Mouse (Mus musculus): Measurements from ENCODE around the gene Sec14l5. TPM values are rescaled to one million over a fixed set of nuclear protein-coding genes. Genes with fewer than 3 reads are reported as not detected.

Sec14l5 gene
- polyA plus RNA-seq, 1 experiment from 2014 or later, result 0.81 TPM

DNA sequence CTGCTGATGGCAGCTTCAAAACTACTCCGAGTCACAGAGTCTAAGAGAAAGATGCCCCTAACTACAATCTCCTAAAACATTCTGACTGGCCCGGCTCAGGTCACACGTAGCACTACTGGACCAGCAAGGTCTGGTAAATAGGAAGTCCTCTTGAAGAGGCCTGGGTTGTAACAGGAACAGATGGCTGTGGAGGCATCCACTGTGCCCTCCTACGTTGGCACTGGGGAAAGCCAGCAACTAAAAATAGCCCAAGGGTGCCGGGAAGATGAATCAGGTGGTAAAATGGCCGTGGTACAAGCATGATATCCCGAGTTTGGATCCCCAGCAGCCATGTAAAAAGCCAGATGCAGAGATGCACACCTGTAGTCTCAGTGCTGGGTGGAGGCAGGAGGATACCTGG is 39.3 kb downstream of the Sec14l5 start:
- 82% methylated on average over 7 of the region's 7 CpGs for WGBS
- no peak for ATAC-seq (ENCODE audit: insufficient read depth, low FRiP score, low TSS enrichment)
- no peaks in the 10 kb centered on the region for H3K27me3 ChIP-seq (ENCODE audit: control insufficient read depth, insufficient read depth, low read length)

DNA sequence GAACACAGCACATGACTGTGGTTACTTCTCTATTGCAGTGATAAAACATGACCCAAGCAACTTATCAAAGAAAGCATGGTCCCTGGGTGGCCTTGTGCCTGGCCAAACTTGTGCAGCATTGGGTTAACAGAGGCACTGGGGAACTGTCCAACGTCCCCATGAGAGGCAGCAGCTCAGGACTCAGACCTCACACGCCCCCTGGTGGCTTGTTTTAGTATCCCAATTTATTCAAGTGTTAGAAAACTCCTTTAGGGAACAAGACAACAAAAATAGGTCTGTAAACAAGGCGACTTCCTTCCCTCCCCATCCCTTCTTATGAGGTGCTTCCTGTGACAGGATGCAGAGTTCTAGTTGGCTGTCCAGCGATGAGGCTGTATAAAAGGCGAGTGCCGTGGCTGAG is 48.2 kb downstream of the Sec14l5 start:
- DNase-seq (ENCODE audit: low spot score) (peak; percentile 64), ATAC-seq (ENCODE audit: insufficient read depth, low FRiP score, low TSS enrichment) (no peak)
- no peaks in the 10 kb centered on the region for H3K27me3 ChIP-seq (ENCODE audit: control insufficient read depth, insufficient read depth, low read length)
- H3K36me3 ChIP-seq (ENCODE audit: control insufficient read depth, insufficient read depth, low read length), result 0 out of 2 replicates have a peak, but pooled peaks cover 3% of the 10 kb centered on the region
- no peaks in the 10 kb centered on the region for H3K4me1 ChIP-seq (ENCODE audit: control insufficient read depth, insufficient read depth, low read length)
- no peak overlapping the region for H3K4me3 ChIP-seq (ENCODE audit: low read depth, low read length)
- 35% methylated on average over 6 of the region's 6 CpGs for WGBS
- H3K9ac ChIP-seq (ENCODE audit: low read length), result no peak overlapping the region
- H3K4me2 ChIP-seq (ENCODE audit: low read depth), result no peak overlapping the region
- no peaks in the 10 kb centered on the region for H3K9me3 ChIP-seq (ENCODE audit: control insufficient read depth, low read length)
- H3K27ac ChIP-seq (ENCODE audit: low read depth, low read length), result no peak overlapping the region

More for the DNA sequence above, 39.3 kb downstream of the Sec14l5 start:
- H3K4me1 ChIP-seq (ENCODE audit: control insufficient read depth, insufficient read depth, low read length), result no peaks in the 10 kb centered on the region
- H3K9me3 ChIP-seq (ENCODE audit: control insufficient read depth, low read length), result no peaks in the 10 kb centered on the region
- no peak overlapping the region for H3K4me3 ChIP-seq (ENCODE audit: low read depth, low read length)
- no peak overlapping the region for H3K27ac ChIP-seq (ENCODE audit: low read depth, low read length)
- H3K9ac ChIP-seq (ENCODE audit: low read length), result no peak overlapping the region
- DNase-seq (ENCODE audit: low spot score), result no peak
- H3K36me3 ChIP-seq (ENCODE audit: control insufficient read depth, insufficient read depth, low read length), result no peaks in the 10 kb centered on the region
- no peak overlapping the region for H3K4me2 ChIP-seq (ENCODE audit: low read depth)

DNA sequence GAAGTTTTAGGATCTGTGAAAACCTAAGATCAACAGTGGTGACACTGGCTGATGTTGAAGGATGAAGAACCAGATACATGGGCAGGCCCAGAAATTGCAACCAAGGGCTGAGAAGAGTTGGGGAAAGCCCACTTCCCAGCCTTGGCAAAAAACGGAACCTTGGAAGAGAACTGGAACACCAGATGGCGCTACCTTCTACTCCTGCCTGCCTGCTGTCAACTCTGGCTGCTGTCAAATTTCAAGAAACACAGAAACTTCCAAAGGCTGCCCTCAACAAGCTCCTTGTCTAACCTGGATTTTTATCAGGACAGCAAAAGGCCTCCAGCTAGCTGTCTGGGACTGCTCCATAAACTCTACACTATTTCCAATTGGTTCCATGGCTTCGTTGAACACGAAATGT is 55.8 kb downstream of the Sec14l5 start:
- Histone ChIP-seq H3K4me1 (ENCODE audit: control insufficient read depth, insufficient read depth, low read length) (no peaks in the 10 kb centered on the region), H3K36me3 (ENCODE audit: control insufficient read depth, insufficient read depth, low read length) (0 out of 2 replicates have a peak, but pooled peaks cover 3% of the 10 kb centered on the region), H3K27ac (ENCODE audit: low read depth, low read length) (no peak overlapping the region), H3K9ac (ENCODE audit: low read length) (no peak overlapping the region), H3K9me3 (ENCODE audit: control insufficient read depth, low read length) (no peaks in the 10 kb centered on the region), H3K4me2 (ENCODE audit: low read depth) (peak overlapping the region; percentile 96), H3K4me3 (ENCODE audit: low read depth, low read length) (peak overlapping the region; percentile 86), H3K27me3 (ENCODE audit: control insufficient read depth, insufficient read depth, low read length) (no peaks in the 10 kb centered on the region)
- ATAC-seq (ENCODE audit: insufficient read depth, low FRiP score, low TSS enrichment) (no peak), DNase-seq (ENCODE audit: low spot score) (peak; percentile 50)
- 14% methylated on average over 4 of the region's 4 CpGs for WGBS

DNA sequence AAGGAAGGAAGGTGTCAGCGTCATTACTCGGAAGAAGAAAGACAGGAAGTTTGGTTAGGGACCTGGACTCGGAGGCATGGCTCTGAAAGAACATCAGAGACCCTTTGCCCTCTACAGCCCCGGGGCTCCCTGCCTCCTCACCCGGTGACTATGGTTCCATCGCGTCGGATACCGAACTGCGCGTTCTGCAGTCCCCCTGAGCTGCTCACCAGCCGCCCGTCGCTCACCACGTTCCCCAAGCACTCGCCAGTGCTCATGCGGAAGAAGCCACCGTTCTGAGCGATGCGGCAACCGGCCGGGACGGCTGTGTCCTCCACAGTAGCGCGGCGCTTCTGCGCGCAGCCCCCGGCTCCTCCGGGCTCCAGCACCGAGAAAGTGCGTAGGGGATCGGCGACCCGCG is 56.3 kb downstream of the Sec14l5 start:
- ATAC-seq (ENCODE audit: insufficient read depth, low FRiP score, low TSS enrichment) (peak; percentile 20; the same call in 1 of the 2 replicates), DNase-seq (ENCODE audit: low spot score) (no peak)
- H3K4me1 ChIP-seq (ENCODE audit: control insufficient read depth, insufficient read depth, low read length), result no peaks in the 10 kb centered on the region
- 0 out of 2 replicates have a peak, but pooled peaks cover 3% of the 10 kb centered on the region for H3K36me3 ChIP-seq (ENCODE audit: control insufficient read depth, insufficient read depth, low read length)
- WGBS, result 2% methylated on average over 36 of the region's 36 CpGs
- H3K27ac ChIP-seq (ENCODE audit: low read depth, low read length), result no peak overlapping the region
- H3K9me3 ChIP-seq (ENCODE audit: control insufficient read depth, low read length), result no peaks in the 10 kb centered on the region
- H3K4me2 ChIP-seq (ENCODE audit: low read depth), result peak overlapping the region; percentile 96
- no peaks in the 10 kb centered on the region for H3K27me3 ChIP-seq (ENCODE audit: control insufficient read depth, insufficient read depth, low read length)
- H3K4me3 ChIP-seq (ENCODE audit: low read depth, low read length), result peak overlapping the region; percentile 86
- H3K9ac ChIP-seq (ENCODE audit: low read length), result peak overlapping the region; percentile 71

DNA sequence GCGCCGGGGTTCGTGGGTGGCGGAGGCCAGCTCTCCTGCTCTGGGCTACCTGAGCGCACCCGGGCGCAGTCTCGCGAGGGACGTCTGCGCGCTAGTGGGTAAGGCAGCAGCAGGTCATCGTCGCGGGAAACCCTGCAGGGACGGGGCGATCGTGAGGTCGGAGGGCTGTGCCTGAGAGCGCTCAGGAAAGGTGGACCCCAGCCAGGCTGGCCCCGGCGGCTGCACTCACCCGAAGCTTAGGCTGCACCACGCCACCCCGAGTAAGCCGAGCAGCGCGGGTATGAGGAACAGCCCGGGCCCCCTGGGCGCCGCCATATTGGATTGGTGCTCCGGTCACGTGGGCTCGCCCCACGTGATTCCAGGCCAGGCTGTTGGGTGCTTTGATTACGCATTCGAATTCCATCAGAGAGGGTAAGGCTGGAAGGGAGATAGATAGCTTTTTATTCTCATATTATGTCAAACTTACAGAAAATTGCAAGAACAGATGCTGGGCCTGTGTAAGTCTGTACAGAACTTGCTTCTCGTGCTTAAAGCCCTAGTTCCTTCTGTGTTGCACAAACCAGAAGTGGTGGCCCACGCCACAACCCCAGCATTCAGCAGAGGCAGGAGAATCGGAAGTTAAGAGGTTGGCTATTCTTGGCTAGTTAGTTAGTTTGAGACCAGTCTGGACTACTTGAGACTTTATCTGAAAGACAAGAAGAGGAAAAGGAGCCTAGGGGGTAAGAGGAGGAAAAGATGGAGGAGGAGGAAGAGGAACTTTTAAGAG is 56.9 kb downstream of the Sec14l5 start, which contains the start of gene Nagpa:
Nagpa (minus strand) TSS at position 345 of the 766 bp plus-strand sequence.
- DNase-seq (ENCODE audit: low spot score) (peak; percentile 89), ATAC-seq (ENCODE audit: insufficient read depth, low FRiP score, low TSS enrichment) (peak; percentile 90)
- Histone ChIP-seq H3K4me2 (ENCODE audit: low read depth) (peak within 1 kb of the TSS; percentile 96), H3K27ac (ENCODE audit: low read depth, low read length) (no peak within 1 kb of the TSS), H3K9me3 (ENCODE audit: control insufficient read depth, low read length) (no peaks in the 10 kb centered on the region), H3K9ac (ENCODE audit: low read length) (peak within 1 kb of the TSS; percentile 71), H3K4me1 (ENCODE audit: control insufficient read depth, insufficient read depth, low read length) (no peaks in the 10 kb centered on the region), H3K27me3 (ENCODE audit: control insufficient read depth, insufficient read depth, low read length) (no peaks in the 10 kb centered on the region), H3K4me3 (ENCODE audit: low read depth, low read length) (peak within 1 kb of the TSS; percentile 86), H3K36me3 (ENCODE audit: control insufficient read depth, insufficient read depth, low read length) (no peaks in the 10 kb centered on the region)
- WGBS, result 5% methylated on average over 39 of the region's 40 CpGs

DNA sequence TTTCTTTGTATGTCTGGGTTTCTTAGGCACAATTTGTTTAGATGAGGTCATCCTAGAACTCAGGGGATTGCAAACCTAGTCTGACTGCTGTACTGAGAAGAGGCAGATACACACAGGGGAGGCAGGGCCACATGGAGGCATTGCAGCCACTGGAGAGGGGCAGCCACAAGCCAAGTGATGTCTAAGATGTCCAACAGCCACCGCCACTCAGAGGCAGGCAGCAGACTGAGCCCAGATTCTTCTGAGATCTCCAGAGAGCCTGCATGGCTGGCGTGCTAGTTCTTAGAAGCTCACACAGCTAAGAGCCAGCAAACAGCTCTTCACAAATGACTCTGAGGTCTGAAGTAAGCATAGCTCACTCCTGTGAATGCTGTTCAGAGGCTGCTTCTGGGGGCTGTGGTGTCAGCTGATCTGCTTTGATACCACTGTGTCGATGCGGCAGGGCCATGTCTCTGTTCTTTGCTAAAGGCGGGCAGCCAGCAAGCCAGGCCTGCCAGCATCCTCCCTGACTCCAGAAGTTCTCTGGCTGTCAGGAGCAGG is 58.6 kb downstream of the Sec14l5 start:
- Histone ChIP-seq H3K27ac (ENCODE audit: low read depth, low read length) (no peak overlapping the region), H3K27me3 (ENCODE audit: control insufficient read depth, insufficient read depth, low read length) (no peaks in the 10 kb centered on the region), H3K36me3 (ENCODE audit: control insufficient read depth, insufficient read depth, low read length) (no peaks in the 10 kb centered on the region), H3K9ac (ENCODE audit: low read length) (no peak overlapping the region), H3K4me2 (ENCODE audit: low read depth) (no peak overlapping the region), H3K4me3 (ENCODE audit: low read depth, low read length) (no peak overlapping the region), H3K4me1 (ENCODE audit: control insufficient read depth, insufficient read depth, low read length) (no peaks in the 10 kb centered on the region), H3K9me3 (ENCODE audit: control insufficient read depth, low read length) (no peaks in the 10 kb centered on the region)
- DNase-seq (ENCODE audit: low spot score) (no peak), ATAC-seq (ENCODE audit: insufficient read depth, low FRiP score, low TSS enrichment) (no peak)
- WGBS, result 86% methylated on average over 5 of the region's 5 CpGs

DNA sequence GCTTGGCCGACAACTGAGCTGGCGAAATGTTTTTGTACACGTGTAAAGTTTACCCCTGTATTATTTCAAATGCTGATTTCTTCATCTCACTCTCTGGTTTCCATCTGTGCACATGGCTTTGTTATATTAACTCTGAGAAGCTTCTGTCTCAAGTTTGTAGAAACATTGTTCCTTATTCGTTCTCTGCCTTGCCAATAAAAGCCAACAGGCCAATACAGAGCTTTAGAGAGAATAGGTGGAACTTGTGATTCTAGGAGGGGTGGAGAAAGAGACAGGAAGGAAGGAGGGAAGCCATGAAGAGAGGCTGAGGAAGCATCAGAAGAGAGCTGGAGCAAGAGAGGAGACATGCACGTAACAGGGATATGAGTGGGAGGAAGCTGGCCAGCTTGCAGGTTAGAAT is 59.1 kb downstream of the Sec14l5 start:
- Histone ChIP-seq H3K27me3 (ENCODE audit: control insufficient read depth, insufficient read depth, low read length) (no peaks in the 10 kb centered on the region), H3K4me1 (ENCODE audit: control insufficient read depth, insufficient read depth, low read length) (no peaks in the 10 kb centered on the region), H3K4me2 (ENCODE audit: low read depth) (no peak overlapping the region), H3K9me3 (ENCODE audit: control insufficient read depth, low read length) (no peaks in the 10 kb centered on the region), H3K27ac (ENCODE audit: low read depth, low read length) (no peak overlapping the region), H3K36me3 (ENCODE audit: control insufficient read depth, insufficient read depth, low read length) (no peaks in the 10 kb centered on the region), H3K9ac (ENCODE audit: low read length) (no peak overlapping the region), H3K4me3 (ENCODE audit: low read depth, low read length) (no peak overlapping the region)
- ATAC-seq (ENCODE audit: insufficient read depth, low FRiP score, low TSS enrichment), result no peak
- 72% methylated on average over 5 of the region's 5 CpGs for WGBS
- no peak for DNase-seq (ENCODE audit: low spot score)

DNA sequence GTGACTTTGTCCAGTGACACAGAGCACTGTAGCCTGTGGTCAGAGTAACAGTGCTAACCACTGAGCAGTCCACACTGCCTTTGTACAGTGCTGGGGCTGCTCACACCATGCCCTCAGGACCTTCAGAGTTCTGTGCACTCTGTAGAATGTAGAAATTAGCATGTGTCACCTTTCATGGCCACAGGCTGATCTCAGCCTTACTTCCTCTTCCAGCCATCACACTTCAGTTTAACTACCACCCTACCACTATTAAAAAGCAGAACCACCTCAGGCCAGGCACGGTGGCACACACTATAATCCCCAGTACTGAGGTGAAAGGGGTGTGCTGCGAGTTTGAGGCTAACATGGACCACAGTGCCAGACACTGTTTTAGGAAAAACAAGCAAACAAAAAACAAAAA is 63.5 kb downstream of the Sec14l5 start:
- no peak overlapping the region for H3K4me3 ChIP-seq (ENCODE audit: low read depth, low read length)
- H3K36me3 ChIP-seq (ENCODE audit: control insufficient read depth, insufficient read depth, low read length), result no peaks in the 10 kb centered on the region
- no peak overlapping the region for H3K4me2 ChIP-seq (ENCODE audit: low read depth)
- no peaks in the 10 kb centered on the region for H3K27me3 ChIP-seq (ENCODE audit: control insufficient read depth, insufficient read depth, low read length)
- no peak overlapping the region for H3K27ac ChIP-seq (ENCODE audit: low read depth, low read length)
- 74% methylated on average over 2 of the region's 2 CpGs for WGBS
- ATAC-seq (ENCODE audit: insufficient read depth, low FRiP score, low TSS enrichment), result no peak
- no peak for DNase-seq (ENCODE audit: low spot score)
- no peak overlapping the region for H3K9ac ChIP-seq (ENCODE audit: low read length)
- H3K9me3 ChIP-seq (ENCODE audit: control insufficient read depth, low read length), result no peaks in the 10 kb centered on the region
- H3K4me1 ChIP-seq (ENCODE audit: control insufficient read depth, insufficient read depth, low read length), result no peaks in the 10 kb centered on the region

DNA sequence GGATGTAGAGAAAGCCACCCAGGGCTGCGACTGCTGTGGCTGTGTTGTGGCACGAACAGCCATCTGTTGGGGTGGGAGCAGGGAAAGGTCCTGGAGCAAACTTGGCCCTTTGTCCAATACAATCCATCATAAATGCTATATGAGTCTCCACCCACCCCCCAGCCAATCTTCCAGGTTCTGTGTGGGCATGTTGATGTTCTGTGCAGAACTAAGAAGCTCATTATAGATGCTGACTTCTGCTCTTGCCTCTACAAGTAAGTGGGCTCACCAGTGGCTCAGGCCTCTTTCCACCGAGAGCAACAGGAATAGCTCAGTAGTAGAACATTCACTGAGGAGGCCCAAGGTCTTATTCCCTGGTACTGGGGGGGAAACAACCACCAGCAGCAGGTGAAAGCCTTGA is 65.2 kb downstream of the Sec14l5 start:
- WGBS, result 84% methylated on average over 3 of the region's 3 CpGs

More for the DNA sequence above, 65.2 kb downstream of the Sec14l5 start:
- H3K9me3 ChIP-seq (ENCODE audit: control insufficient read depth, low read length), result no peaks in the 10 kb centered on the region
- no peak overlapping the region for H3K4me3 ChIP-seq (ENCODE audit: low read depth, low read length)
- no peak overlapping the region for H3K9ac ChIP-seq (ENCODE audit: low read length)
- H3K4me2 ChIP-seq (ENCODE audit: low read depth), result no peak overlapping the region
- no peaks in the 10 kb centered on the region for H3K27me3 ChIP-seq (ENCODE audit: control insufficient read depth, insufficient read depth, low read length)
- H3K36me3 ChIP-seq (ENCODE audit: control insufficient read depth, insufficient read depth, low read length), result no peaks in the 10 kb centered on the region
- DNase-seq (ENCODE audit: low spot score) (no peak), ATAC-seq (ENCODE audit: insufficient read depth, low FRiP score, low TSS enrichment) (no peak)
- H3K27ac ChIP-seq (ENCODE audit: low read depth, low read length), result no peak overlapping the region
- H3K4me1 ChIP-seq (ENCODE audit: control insufficient read depth, insufficient read depth, low read length), result no peaks in the 10 kb centered on the region
